Mouse (Mus musculus): Measurements from ENCODE around the gene Vsig1. TPM values are rescaled to one million over a fixed set of nuclear protein-coding genes. Genes with fewer than 3 reads are reported as not detected.

The Vsig1 gene
- total RNA-seq, 2 experiments from 2014 or later: not detected

Other genes starting within 250 kb of the Vsig1 start
- gene Mid2, start 243.0 kb upstream of the Vsig1 start, total RNA-seq (2021): 10 to 100 TPM; 14.0 to 14.5 TPM
- not detected for gene Tex13b, start 94.2 kb upstream of the Vsig1 start, total RNA-seq (2021)
- gene Psmd10, start 49.1 kb downstream of the Vsig1 start, total RNA-seq (2021): 10 to 100 TPM; 13.8 to 14.8 TPM
- 10 to 100 TPM; 10.8 to 12.2 TPM for gene Atg4a, start 49.3 kb downstream of the Vsig1 start, total RNA-seq (2021)